26 mouse cellular contexts compared by ENCODE assay signal in genomic region chr6:106726078-106726477, GRCm38 (mm10). TPM values are rescaled to one million over a fixed set of nuclear protein-coding genes. Genes with fewer than 3 reads are reported as not detected.
DNase-seq lines count a peak whose midpoint lies in the region; ATAC-seq and TF ChIP-seq lines count a peak whose summit lies in the region.
"Had no signal": no experiment of that assay in that cellular context is flagged by ENCODE, and none has a peak within 500 bp of the region (broad histone marks: within the 10 kb centered on the region; RNA-seq: fewer than 3 reads in every experiment).

No protein-coding gene starts in this region.

- WGBS in spleen, adult 2 months = 12% methylated on average over 6 of the region's 6 CpGs
- WGBS in bone marrow, adult 2 months = 10% methylated on average over 6 of the region's 6 CpGs
- WGBS in liver, postnatal 0 days (ENCODE audit: insufficient replicate concordance) = 51% methylated on average over 6 of the region's 6 CpGs

- no peaks in the 10 kb centered on the region for H3K36me3 ChIP-seq in spleen, adult 2 months (ENCODE audit: control insufficient read depth, insufficient read depth, low read length)
- no peaks in the 10 kb centered on the region for H3K36me3 ChIP-seq in liver, postnatal 0 days (replicated peaks; ENCODE audit: insufficient read depth, low read length)
- H3K36me3 ChIP-seq: forebrain, embryonic 12.5 days; hindbrain, embryonic 12.5 days; limb, embryonic 10.5 days; liver, embryonic 15.5 days had no signal

- no peak overlapping the region for H3K9ac ChIP-seq in liver, postnatal 0 days (replicated peaks)
- H3K9ac ChIP-seq: forebrain, embryonic 12.5 days; hindbrain, embryonic 12.5 days; liver, embryonic 15.5 days had no signal

- no peak for DNase-seq in spleen, adult 2 months (ENCODE audit: low read depth in 1 of 2, low spot score in 2 of 2)
- no peak for DNase-seq in spleen, adult 12 weeks (ENCODE audit: low spot score)
- DNase-seq in liver, postnatal 0 days = no peak
- DNase-seq in lung, postnatal 10 days = no peak
- DNase-seq in urinary bladder, adult 18-20 months (ENCODE audit: low spot score in 2 of 2) = no peak
- no peak for DNase-seq in heart, adult 11 months
- DNase-seq: cerebellum, adult 8-10 months; gastrocnemius, postnatal 14 days; kidney, adult 8-10 months; kidney, postnatal 25 days; layer of hippocampus, adult 9-11 months; right cerebral cortex, postnatal 4 days; thymus, postnatal 25 days had no signal

- TF ChIP-seq POLR2A in spleen, adult 2 months (IDR thresholded peaks at IDR 0.05; ENCODE audit: low read depth, low read length) = no peak
- no peak for TF ChIP-seq POLR2A in bone marrow, adult 2 months (IDR thresholded peaks at IDR 0.05; ENCODE audit: borderline replicate concordance, control insufficient read depth, low read depth, low read length)

- no peaks in the 10 kb centered on the region for H3K9me3 ChIP-seq in liver, postnatal 0 days (ENCODE audit: low read length)
- H3K9me3 ChIP-seq: forebrain, embryonic 12.5 days; hindbrain, embryonic 12.5 days; limb, embryonic 10.5 days; liver, embryonic 15.5 days had no signal

- peaks cover 15% of the 10 kb centered on the region for H3K4me1 ChIP-seq in spleen, adult 2 months (ENCODE audit: control insufficient read depth, insufficient read depth, insufficient read length)
- H3K4me1 ChIP-seq in bone marrow, adult 2 months (ENCODE audit: control insufficient read depth, insufficient read depth, low read length) = no peaks in the 10 kb centered on the region; the same call in 1 of the 2 replicates
- H3K4me1 ChIP-seq in liver, postnatal 0 days (ENCODE audit: insufficient read depth) = no peaks in the 10 kb centered on the region
- H3K4me1 ChIP-seq: forebrain, embryonic 12.5 days; hindbrain, embryonic 12.5 days; limb, embryonic 10.5 days; liver, embryonic 15.5 days had no signal

- no peak for TF ChIP-seq CTCF in spleen, adult 2 months (IDR thresholded peaks at IDR 0.05; ENCODE audit: extremely low read depth, insufficient read depth, insufficient read length, insufficient replicate concordance)
- TF ChIP-seq CTCF in bone marrow, adult 2 months (IDR thresholded peaks at IDR 0.05; ENCODE audit: control insufficient read depth, insufficient read depth, low read length) = no peak
- no peak for TF ChIP-seq CTCF in liver, postnatal 0 days (IDR thresholded peaks at IDR 0.05; ENCODE audit: low read depth)

- peak overlapping the region; percentile 77 for H3K27ac ChIP-seq in spleen, adult 2 months (ENCODE audit: insufficient read depth, low read length)
- H3K27ac ChIP-seq in bone marrow, adult 2 months (ENCODE audit: control insufficient read depth, insufficient read depth, low read depth, low read length, poor library complexity) = no peak overlapping the region
- no peak overlapping the region for H3K27ac ChIP-seq in liver, postnatal 0 days (ENCODE audit: low read depth)
- H3K27ac ChIP-seq: forebrain, embryonic 12.5 days; hindbrain, embryonic 12.5 days; left cerebral cortex, adult 2 months; limb, embryonic 10.5 days; liver, embryonic 15.5 days had no signal

- H3K4me3 ChIP-seq in spleen, adult 2 months (ENCODE audit: extremely low read depth, insufficient read depth, insufficient read length) = peak overlapping the region; percentile 55
- peak overlapping the region; percentile 5 for H3K4me3 ChIP-seq in bone marrow, adult 2 months (replicated peaks; ENCODE audit: control insufficient read depth, low read depth, low read length)
- peak overlapping the region; percentile 26 for H3K4me3 ChIP-seq in liver, postnatal 0 days (ENCODE audit: low read depth, low read length)
- H3K4me3 ChIP-seq: forebrain, embryonic 12.5 days; hindbrain, embryonic 12.5 days; left cerebral cortex, adult 2 months; limb, embryonic 10.5 days; liver, embryonic 15.5 days had no signal

- TF ChIP-seq EP300 in liver, postnatal 0 days (IDR thresholded peaks at IDR 0.05; ENCODE audit: low read depth) = no peak

- peak overlapping the region; percentile 27 for H3K4me2 ChIP-seq in liver, postnatal 0 days (ENCODE audit: low read depth, low read length)
- H3K4me2 ChIP-seq: forebrain, embryonic 12.5 days; hindbrain, embryonic 12.5 days; liver, embryonic 15.5 days had no signal

- no peak for ATAC-seq in liver, postnatal 0 days
- no peak for ATAC-seq in frontal cortex, adult (ENCODE audit: low TSS enrichment)
- ATAC-seq: lung, postnatal 0 days; midbrain, embryonic 16.5 days had no signal

- no peaks in the 10 kb centered on the region for H3K27me3 ChIP-seq in spleen, adult 2 months (ENCODE audit: control insufficient read depth, insufficient read depth, low read length)
- no peaks in the 10 kb centered on the region for H3K27me3 ChIP-seq in liver, postnatal 0 days (ENCODE audit: insufficient read depth, low read length)
- H3K27me3 ChIP-seq: hindbrain, embryonic 12.5 days; liver, embryonic 15.5 days had no signal

RNA-seq across cellular contexts. Expression of gene Il5ra, which starts 22.8 kb away (rescaled TPM):
- polyA plus RNA-seq in spleen, adult 2 months (2012; rRNA removed) = 0.79 and 1.1 TPM in 2 replicates
- polyA plus RNA-seq in bone marrow, adult 2 months (2011; ENCODE audit: insufficient read depth, insufficient read length, low replicate concordance, missing spikeins) = 0.63 and 1.5 TPM in 2 replicates
- 0.09 and 0.12 TPM in 2 replicates for polyA plus RNA-seq in liver, postnatal 0 days (2015; fragmentation: Nextera tagmentation; extraction: Ambion mirVana)
- polyA plus RNA-seq: cortical plate, adult 2 months; embryonic facial prominence, embryonic 11.5 days; forebrain, embryonic 12.5 days; heart, postnatal 0 days; hindbrain, embryonic 12.5 days; intestine, embryonic 14.5 days; limb, embryonic 10.5 days; lung, postnatal 0 days; midbrain, embryonic 16.5 days had no signal

RNA-seq across cellular contexts. Expression of gene Trnt1, which starts 42.8 kb away (rescaled TPM):
- 9.0 and 10.5 TPM in 2 replicates for polyA plus RNA-seq in spleen, adult 2 months (2012; rRNA removed)
- 13.8 and 16.4 TPM in 2 replicates for polyA plus RNA-seq in bone marrow, adult 2 months (2011; ENCODE audit: insufficient read depth, insufficient read length, low replicate concordance, missing spikeins)
- 21.5 and 25.8 TPM in 2 replicates for polyA plus RNA-seq in liver, postnatal 0 days (2015; fragmentation: Nextera tagmentation; extraction: Ambion mirVana)

Comparison
In these comparisons a context has a peak if more than half of its experiments do, and no peak if none do; other contexts are left out.
1. H3K4me3 ChIP-seq: peak in every context shown above with its lines; median percentile 55 in spleen, adult 2 months; 26 in liver, postnatal 0 days; 5 in bone marrow, adult 2 months.